Mouse (Mus musculus) adrenal gland, adult (tissue): ENCODE measurements around the gene Ncoa3.

Experiments
- DNase-seq, 2 experiments: peaks; one replicate each; pipeline ENCODE4 v3.0.0; 2022 to 2023; ENCODE audit warnings: low spot score in 1 of 2; ENCODE audit not compliant: inconsistent age in 2 of 2

Ncoa3 gene

DNA sequence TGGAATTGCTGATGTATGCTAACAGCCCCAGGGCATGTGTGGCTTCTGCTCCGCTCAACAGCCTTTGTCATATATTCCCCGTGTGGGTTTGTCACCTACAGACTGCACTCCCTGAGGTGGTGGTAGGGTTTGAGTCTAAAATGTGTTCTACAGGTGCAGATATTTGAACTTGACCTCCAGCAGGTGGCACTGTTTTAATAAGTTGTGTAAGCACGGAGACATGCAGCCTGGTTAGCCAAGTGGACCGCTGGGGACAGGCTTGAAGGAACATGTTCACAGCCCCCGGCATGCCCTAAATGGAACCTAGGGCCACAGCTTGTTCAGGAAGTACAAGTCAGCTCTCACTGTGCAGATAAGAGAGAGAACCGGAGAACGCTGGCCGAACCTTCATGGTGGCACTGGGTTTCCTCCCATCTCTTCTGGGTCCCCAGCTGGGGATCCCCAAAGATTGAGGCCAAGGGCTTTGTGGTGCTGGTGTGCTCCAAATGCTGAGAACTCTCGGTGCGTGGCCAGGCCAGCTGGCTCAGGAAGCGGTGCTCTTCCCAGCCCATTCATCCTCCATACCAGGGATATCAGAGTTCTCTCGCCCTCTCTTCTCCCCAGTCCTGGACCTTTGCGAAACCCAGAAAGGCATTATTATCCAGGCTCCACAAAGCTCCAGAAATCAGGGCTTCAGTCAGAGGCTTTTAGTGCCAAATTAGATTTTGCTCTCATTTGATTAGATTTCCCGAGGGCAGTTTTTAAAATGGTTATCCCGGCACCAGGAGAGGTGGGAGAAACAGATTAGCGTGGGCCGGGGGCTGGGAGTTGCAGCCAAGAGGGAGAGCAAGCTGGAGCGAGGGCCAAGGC lies 105.2 kb downstream of the Ncoa3 start:
- DNase-seq, result peak; percentile 27 to 73

DNA sequence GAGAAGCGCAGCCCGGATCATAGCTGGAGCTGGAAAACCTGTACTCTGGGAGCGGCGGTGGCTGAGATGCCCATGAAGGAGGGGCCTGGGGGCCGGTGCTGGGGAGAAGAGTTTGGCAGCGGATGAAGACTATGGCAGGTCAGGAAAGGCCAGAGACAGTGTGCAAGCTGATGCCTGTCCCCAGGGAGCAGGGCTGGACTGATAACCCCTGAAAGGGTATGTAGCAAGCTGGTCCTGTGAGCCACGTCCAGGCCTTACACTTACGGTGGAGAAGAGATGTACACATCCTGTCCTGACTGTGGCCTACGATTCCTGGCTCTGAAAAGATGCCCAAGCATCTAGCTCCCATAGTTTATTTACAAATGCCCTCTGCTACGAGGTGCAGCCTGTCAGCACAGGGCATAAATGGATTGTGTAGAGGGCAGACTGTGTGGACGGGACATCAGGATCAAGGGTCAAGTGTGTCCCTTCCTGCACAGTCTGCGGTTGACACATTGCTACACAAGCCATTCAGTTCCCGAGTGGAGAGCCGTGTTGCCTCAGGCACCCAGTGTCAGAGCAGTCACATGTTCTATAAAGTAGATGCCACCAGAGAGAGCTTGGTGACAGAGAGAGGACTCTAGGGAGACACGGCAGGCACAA lies 106.0 kb downstream of the Ncoa3 start:
- DNase-seq, result peak in 1 of 2 experiments; percentile 57

DNA sequence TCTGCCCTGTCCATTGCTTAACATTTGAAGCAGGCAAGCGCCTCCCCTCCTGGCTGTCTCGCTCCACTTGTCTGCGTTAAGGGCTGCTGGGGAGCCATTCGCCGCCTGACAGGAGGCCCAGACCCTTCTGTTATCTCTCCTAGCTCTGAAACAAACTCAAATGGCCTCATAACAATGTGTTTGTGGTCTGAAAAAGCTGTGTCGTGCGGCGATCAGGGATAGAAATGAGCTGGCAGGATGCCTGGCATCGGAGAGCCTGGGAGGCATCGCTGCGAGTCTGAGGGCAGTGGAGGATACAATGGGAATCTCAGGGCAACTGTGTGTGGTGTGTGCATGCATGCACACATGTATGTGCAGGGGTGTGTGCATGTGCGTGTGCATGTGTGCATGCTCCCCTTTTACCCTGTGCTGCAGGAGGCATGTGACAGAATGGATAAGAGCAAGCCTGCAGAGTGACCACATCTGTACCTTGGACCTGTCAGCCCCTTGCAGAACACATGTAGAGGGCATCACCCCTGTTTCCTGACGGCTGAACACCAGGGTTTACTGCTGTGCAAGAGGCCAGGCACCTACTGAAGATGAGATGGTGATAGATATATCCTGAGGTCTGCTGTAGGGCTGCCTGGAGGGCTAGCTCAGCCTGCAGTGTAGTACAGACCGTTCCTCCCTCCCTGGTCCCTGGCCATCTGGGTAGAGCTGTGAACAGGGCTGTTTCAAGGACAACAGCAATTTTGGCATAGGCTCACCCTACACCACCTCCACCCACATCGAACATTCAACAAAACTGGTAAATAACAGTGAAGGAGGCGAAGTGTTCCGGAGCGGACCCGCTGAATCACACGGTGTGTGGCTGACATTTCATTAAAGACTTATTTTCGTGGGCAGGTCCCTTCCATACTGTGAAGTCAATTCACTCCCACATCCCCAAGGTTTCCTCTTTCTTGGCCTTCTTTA lies 108.2 kb downstream of the Ncoa3 start:
- DNase-seq, result no peak

DNA sequence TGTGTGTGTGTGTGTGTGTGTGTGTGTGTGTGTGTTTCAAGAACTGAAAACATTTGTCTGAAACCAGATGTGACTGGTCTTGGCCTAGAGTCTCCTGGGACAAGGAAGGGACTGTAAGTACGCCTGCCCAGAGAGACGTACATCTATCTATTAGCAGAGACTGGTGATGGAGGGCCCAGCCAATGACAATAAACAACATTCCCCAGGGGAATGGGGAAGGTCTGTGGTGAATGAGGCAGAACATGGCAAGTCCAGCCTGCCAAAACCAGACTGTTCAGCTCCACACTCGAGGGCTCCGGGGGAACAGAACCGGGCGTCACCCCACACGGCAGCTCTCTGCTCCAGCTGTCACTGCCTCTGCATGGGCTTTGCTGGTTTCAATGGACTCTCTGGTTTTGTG lies 110.5 kb downstream of the Ncoa3 start:
- no peak for DNase-seq

DNA sequence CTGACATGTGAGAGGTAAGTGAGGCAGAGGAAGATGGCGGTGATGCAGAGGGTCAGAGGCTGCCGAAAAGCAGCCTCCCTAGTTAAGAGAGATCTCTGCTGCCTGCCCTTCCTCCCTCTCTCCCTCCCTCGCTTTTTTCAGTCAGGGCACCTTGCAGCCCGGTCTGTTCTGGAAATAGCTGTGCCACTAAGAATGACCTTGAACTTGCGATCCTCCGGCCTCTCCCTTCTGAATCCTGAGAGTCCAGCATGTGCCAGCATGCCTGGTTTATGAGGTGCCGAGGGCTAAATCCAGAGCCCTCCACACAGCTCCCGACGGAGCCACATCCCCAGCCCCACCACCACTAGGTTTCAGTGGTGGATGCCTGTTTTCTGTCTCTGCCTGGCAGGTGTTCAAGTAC lies 113.5 kb downstream of the Ncoa3 start:
- no peak for DNase-seq

DNA sequence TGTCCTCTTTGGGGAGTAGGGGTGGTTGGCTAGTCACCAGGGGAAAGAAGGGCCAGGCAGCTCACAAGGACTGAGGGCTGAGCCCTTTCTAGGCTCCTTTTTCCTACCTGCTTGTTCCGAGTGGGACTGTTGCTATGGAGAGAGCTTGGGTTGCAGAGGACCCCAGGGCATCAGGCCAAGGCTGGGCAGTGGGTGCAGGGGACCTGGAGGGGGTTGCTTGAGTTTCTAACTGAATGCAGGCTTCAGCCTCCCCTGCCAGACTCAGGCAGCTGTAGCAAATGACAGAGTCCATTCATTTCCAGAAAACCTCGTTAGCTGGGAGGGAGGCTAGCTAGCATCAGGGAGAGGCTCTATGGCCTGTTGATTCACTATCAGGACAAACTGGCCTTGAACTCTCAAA lies 114.2 kb downstream of the Ncoa3 start:
- DNase-seq, result no peak

DNA sequence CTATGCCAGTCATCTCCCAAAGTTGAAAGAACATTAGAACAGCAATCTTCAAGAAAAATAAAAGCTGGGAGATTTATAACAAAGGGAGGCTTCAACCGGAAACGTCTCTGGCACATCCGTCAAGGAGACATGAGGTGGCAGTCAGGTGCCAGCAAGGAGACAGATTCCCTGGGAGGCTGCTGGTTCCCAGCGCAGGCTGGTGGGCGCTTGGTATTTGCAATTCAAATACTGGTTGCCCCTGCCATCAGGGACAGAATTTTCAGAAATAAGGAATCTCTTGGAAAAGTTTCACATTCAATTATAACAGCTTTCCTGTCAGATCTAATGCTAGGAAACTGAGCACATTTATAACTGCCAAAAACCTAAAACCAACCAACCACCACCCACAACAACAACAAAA lies 115.5 kb downstream of the Ncoa3 start:
- no peak for DNase-seq

DNA sequence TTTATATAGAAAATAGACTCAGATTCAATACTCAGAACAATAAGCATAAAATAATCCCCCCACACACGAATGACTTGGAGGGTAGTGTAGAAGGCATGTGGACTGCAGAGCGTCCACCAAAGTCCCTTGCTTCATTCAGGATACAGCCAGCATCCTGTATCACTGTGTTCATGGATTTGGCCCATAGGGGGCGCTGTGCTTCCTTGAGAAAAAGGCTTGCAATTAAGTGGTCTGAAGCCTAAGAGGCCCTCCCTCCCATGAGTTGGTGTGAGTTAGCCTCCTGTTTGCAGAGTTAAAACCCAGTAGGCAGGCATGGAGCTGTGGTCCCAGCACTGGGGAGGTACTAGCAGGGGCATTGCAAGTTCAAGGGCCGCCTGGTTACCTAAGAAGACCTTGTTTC lies 115.9 kb downstream of the Ncoa3 start:
- DNase-seq, result peak; percentile 87 to 96

DNA sequence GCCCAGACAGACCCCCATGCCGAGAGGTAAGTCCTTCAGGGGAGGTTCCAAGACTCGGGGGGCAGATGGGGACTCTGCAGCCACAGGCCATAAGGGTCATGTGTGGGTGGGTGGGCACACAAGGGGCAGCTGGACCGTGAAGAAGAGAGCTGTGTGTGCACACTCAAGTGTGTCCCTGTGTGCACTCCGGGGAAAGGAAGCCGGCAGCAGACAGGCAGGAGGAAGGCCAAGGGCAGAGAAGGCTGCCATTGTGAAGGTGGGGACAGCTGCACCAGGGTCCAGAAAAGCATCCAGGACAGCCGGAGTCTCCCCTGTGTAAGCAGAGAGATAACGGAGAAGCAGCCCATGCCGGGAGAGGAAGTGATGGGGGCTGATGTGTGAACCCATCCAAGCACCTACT lies 118.3 kb downstream of the Ncoa3 start:
- no peak for DNase-seq

DNA sequence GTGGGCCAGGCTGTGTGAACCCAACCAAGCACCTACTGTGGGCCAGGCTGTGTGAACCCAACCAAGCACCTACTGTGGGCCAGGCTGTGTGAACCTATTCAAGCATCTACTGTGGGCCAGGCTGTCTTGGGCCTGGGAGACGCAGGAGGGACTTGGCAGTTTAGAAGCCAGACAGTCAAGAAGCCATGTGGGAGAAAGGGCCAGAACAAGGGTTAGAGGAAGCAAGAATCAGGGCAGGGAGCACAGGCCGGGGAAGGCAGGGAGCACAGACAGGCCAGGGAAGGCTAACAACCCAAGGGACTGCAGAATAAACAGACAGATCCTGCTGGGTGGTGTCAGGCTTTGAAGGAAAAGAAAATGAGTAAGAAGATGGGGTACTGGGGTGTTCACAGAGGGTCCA lies 118.8 kb downstream of the Ncoa3 start:
- DNase-seq, result peak in 1 of 2 experiments; percentile 55

DNA sequence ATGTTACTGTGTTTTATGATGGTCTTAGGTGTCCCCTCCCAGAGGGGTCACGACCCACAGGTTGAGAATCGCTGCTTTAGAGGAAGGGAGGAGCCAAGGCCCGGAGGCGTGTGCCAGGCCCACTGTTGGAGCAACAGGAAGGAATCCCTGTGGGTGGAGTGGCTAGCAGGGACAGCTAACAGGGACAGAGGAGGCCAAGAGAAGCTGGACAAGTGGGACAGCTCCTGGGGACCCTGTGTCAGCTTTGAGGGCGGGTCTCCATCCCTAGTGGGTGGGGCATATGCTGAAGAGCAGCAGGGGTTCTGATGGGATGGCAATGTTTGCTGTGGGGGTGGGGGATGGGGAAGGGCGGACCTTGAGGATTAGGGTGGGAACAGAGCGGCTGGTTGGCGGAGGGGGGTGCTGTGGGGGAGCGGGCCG lies 119.4 kb downstream of the Ncoa3 start:
- peak in 1 of 2 experiments; percentile 54 for DNase-seq

DNA sequence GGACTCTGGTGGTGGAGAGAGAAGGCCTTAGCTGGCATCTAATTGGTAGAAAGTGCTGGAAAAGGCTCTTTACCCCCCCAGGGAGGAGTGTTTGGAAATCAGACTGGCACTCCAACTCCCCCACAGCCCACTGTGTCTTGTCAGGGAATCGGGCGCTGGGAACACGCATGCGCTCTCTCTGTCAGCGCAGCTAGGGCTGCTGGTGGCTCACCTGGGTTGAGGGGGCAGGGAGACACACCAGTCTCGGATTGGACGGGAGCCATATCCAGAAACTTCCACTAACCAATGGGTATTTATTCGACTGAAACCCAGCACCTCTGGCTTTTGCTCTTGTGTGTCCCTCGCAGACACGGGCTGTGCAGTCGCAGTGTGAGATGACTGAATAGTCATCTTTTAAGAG lies 120.5 kb downstream of the Ncoa3 start:
- peak in 1 of 2 experiments; percentile 52 for DNase-seq

DNA sequence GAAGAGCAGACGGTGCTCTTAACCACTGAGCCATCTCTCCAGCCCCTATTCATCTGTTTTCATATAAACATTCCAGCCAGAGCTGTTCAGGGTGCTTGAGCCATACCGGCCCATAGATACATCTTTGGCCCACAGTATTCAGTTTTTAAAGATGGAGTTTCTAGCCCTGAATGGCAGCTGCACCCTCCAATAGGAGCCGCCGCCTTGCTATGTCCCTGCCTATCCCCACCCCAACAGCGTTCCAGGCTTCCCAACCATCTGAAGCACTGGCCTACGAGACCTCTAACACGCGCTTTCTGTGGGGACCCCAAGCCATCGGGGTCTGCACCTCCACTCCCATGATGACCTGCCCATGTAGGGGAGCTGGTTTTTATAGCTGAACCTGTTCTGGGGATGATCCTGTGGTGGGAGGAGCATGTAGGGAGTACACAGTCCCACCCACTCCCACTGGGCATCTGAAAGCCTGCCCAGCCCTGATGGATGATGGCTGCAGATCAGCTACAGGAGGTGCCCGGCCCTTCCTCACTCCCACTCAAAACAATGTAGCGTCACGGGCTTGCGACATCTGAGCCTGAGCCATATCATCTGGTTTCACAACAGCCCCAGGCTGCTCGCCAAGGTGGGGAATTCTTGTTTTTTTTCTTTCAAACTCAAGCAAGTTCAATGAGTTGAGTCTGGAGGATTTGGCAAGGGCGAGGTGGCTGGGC lies 123.3 kb downstream of the Ncoa3 start:
- peak; percentile 84 to 95 for DNase-seq

DNA sequence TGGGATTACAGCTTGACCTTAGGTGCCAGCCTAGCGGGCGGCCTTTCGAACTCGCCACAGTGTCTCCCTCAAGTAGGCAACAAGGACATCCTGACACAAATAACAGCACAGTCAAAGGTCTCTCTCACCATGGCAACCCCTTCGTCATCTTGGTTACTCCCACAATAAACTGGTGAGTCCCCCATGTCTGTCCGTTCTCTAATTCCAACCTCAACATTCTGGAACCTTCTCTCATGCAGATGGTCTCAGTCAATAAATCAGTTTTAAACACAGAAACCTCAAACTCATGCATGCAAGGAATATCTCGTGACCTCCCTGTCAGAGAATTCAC lies 123.8 kb downstream of the Ncoa3 start:
- DNase-seq, result no peak

DNA sequence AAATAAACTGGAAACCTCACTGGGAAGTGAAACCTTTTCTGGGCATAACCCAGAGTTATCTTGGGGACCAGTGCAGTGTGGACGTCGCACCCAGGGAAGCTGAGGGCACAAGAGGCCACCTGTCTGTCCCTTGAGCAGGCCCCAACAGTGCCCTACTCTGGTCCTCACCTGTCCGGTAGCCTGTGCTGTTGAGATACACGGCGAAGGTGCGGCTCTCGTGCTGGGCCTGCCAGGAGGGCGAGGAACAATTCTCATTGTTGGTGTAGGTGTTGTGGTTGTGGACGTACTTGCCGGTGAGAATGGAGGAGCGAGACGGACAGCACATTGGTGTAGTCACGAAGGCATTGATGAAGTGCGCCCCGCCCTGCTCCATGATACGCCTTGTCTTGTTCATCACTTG lies 124.3 kb downstream of the Ncoa3 start:
- no peak for DNase-seq

DNA sequence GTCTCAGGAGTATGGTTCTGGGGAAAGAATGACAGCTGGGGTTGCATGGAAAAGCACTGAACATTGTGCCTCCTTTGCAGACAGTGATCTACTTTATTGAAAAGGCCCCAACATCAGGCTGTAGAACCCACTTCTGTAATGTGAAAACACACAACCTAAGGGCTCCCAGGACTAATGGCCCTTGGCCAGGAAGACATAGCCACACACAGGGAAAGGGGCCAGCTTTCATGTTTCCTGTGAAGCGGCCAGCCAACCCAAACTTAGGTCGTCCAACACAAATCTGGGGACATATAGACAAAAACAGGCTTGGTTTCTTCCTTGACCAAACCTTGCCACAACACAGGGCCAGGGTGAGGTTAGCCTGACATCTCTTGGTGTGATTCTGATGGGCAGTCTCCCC lies 127.6 kb downstream of the Ncoa3 start:
- no peak for DNase-seq

DNA sequence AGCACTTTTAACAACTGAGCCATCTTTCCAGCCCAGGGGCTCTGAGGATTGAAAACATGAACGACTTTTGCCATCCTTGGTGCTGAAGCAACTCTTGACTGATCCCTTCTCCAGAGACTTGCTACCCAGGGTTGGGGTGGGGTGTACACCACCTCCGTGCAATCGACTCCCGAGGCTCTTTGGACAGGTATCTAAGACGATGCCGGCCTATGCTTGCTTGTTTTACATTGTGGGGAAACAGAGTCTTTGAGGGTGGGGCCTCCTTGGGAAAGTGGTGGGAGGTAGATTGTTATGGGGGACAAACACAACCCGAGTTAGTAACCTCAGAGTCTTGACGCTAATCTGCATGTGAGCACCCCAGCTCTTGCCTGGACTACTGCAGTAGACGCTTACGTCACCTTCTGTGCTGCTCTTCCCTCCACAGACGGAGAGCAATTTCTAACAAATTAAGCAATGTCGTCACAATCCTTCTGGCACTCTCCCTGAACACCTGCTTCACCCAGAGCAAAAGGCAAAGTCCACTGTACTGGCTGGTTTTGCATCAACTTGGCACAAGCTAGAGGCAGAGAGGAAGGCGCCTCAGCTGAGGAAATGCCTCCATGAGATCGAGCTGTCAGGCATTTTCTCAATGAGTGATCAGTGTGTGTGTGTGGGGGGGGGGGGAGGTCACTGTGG lies 129.4 kb downstream of the Ncoa3 start:
- no peak for DNase-seq

DNA sequence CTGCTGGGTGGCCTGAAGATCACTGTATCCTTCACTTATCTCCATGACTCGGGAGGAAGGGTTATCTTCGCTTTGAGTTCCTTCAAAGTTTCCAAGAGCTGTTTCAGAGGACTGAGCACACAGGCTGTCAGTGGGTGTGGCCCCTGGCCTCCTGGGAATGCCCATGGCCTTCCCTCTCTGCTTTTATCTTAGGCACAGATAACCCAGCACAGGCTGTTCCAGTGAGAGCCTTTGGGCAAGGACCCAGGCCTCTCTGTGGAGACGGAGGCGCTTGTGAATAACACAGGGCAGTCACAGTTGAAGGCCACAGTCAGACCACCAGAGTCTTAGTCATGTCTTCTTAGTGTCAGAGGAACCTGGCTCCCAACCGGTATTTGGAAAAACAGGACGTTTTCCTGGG lies 130.3 kb downstream of the Ncoa3 start:
- peak; percentile 75 to 92 for DNase-seq
